Mouse (Mus musculus) adrenal gland, adult 2 months (tissue): ENCODE results near the gene Aip. TPM values are rescaled to one million over a fixed set of nuclear protein-coding genes. Genes with fewer than 3 reads are reported as not detected.

Source experiments
- DNase-seq: peaks from one replicate; pipeline ENCODE4 v3.0.0; 2021
- long read RNA-seq: library from polyadenylated mRNA; stranded (forward); transcript quantifications from one replicate; pipeline ENCODE4 v2.0.0, GENCODE M21; 2021
- polyA plus RNA-seq: library from polyadenylated mRNA; depleted of rRNA; stranded (reverse); fragments of >200 nt; gene quantifications from 2 replicates; pipeline ENCODE4 v1.2.3, GENCODE M21; 2012; rRNA removed
- total RNA-seq, 2 experiments: library from RNA; stranded (reverse); gene quantifications; 2 replicates each; pipeline ENCODE4 v1.2.3; 2021

The Aip gene
- total RNA-seq (100 to 1,000 TPM; 102 to 134 TPM), polyA plus RNA-seq (89.5 and 99.3 TPM in 2 replicates)
- long read RNA-seq, transcript Aip-202 (7 exons, 1,378 nt) = minor isoform, 6 of 114 reads
- long read RNA-seq, transcript Aip-201 (6 exons, 1,261 nt) = major isoform, 99 of 114 reads
- long read RNA-seq, partial matches to known transcripts = 7 of 114 reads
- long read RNA-seq, other reads (novel, unspliced or antisense) = 2 of 114 reads

DNA sequence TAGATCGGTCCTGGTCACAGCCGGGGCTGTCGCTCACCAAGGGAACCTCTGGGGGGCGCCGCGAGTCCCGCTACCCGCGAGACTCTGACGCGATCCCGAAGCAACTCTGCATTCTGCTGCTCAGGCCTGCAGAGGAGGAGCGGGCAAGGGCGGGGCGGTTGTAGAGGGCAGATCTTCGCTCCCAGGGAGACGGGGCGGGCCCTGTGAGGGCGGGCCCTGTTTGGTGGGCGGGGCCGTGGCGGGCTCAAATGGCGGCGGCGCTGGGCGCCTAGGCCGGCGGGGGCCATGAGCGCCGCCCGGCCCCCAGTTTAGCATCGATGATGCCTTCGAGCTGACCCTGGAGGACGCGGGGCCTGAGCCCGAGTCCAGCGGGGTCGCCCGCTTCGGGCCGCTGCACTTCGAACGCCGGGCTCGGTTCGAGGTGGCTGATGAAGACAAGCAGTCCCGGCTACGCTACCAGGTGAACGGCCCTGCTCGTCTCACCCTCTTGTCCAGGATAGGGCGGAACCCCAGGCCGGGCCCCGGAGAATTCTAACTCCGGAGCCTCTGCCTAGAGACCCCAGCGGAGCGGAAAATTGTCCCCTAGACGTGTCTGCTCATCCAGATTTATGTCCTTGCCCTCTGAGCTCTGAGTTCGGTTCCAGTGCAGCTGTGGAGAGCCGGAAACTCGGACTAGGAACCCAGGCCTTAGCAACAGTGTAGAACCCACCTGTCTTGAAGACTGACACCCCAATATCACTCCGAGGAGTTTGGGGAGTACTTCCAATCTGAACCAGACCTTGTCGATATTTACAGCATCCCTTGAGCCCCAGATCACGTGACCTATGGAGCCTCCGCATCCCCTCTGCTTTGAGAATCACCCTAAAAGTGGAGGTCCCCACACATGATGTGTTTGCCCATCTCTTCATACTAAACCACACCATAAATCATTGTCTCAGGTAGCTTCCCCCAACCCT, at the start of gene Aip:
TSS of gene Aip (minus strand) at position 118 of the 956 bp plus-strand sequence.
- peak; percentile 99 for DNase-seq

DNA sequence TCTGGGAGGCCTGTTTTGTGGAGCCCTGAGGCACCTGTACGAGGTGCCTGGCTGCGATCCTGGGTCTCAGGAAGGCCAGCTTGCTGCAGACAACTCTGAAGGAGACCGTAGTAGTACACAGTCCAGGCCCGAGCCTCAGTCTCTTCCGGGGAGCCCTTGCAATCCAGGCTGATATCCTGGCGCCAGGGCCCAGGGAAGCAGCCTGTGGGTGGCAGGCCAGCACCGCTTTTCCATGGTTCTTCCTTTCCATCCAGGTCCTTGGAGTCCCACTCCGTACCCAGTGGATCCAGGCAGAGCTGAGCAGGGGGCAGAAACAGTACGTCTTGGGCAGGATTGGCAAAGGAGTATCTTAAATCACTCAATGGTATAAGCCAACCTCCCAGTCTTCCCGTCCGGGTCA, 47.3 kb upstream of the Aip start:
- peak; percentile 12 for DNase-seq

DNA sequence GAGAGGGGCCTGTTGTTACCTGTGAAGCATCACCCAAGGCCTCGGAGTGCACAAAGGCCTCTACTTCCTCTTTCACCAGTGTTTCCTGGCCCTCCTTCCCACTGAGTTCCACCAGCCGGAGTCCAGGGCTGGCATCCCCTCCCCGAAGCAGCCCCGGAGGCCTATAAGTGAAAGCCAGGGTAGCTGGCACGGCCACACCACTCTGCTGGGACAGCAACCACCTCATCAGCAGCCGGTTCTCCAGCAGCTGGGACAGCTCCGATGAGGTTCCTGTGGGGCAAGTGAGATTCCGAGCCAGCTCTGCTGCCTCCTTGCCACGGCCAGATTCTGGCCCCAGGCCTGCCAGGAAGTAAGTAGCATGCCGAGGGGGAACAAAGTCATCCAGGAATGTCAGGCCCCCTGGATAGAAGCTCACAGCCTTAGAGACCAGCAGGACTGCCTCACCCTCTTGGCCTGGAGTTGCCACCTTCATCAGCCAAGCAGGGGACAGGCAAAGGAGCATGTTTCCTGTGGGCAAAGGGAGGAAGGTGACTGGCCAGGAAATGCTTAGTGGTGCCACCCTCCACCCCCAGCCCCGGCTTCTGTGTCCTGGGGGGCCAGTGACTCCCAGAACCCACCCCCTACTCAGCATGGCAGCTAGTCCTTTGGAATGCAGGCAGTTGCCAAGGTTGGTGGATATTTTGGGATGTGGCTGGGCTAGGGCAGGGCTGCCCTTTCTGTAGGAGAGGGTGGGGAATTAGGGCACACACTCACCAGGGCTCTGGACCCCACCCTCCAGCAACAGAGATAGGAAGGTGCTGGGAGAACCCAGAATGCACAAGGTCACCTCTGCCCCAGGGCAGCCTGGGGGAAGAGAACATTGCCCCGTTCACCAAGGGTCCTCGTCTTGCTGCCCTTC, 46.0 kb upstream of the Aip start:
- peak; percentile 18 for DNase-seq

DNA sequence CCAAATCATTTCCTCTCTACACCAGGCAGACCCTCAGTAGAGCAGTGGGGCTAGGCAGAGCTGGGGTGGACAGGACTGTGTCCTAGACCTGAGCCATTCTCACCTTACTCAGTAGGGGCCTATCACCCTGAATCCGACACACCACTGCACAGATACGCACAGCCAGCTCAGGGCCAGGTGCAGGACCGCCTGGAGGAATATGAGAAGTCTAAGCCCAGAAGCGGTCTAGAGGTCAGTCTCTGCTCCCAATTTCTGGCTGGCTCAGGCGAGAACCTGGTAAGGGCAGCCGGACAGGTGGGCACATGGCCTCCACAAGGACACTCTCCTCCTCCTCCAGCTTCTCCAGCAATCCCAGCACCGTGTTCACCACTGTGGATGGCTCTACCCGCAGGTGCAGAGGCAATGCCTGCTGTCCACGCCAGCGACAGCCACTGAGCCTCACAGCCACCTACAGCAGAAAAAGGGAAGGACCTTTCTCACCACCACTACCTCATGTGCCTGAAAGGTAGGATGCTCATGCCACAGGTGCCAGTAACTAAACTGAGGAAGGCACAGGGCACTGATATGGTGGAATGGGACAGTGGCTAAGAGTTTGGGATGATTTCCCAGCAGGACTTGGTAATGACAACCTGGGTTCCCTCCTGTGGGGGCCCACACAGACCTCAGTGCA, 45.2 kb upstream of the Aip start:
- DNase-seq = no peak

DNA sequence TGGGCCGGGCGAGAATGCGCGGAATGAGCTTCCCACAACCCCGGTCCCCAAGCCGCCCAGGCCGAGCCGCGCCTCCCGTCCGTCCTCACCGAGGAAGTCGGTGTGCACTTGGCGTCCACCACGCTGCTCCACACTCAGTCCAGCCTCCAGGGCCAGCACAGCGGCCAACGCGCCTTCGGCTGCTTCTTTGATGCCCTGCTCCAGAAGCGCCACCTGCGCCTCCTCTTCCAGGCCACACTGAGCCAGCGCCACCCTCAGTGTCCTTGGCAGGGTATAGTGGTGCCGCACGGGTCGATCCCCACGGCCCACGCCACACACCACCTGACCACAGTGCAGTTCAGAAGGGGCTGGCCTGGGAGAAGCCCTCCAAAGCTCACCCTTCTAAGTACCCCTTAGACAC, 44.2 kb upstream of the Aip start:
- no peak for DNase-seq

DNA sequence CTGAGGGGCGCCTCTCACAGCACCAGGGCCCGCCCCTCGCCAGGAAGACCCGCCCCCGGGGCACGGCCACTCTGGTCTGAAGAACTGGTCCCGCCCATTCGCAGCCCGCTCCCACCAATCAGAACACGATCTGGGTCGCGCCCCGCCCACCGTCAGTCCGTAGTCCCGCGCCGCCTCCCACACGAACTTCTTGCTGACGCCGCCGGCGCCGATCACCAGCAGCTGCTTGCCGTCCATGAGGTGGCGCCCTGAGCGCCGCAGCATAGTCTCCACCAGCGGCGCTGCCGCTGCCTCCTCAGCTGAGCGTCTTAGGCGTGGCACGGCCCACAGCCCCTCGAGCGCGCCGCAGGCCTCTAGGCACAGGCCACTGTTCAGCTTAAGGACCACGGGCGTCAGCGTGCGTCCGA, 43.7 kb upstream of the Aip start:
- peak; percentile 99 for DNase-seq

DNA sequence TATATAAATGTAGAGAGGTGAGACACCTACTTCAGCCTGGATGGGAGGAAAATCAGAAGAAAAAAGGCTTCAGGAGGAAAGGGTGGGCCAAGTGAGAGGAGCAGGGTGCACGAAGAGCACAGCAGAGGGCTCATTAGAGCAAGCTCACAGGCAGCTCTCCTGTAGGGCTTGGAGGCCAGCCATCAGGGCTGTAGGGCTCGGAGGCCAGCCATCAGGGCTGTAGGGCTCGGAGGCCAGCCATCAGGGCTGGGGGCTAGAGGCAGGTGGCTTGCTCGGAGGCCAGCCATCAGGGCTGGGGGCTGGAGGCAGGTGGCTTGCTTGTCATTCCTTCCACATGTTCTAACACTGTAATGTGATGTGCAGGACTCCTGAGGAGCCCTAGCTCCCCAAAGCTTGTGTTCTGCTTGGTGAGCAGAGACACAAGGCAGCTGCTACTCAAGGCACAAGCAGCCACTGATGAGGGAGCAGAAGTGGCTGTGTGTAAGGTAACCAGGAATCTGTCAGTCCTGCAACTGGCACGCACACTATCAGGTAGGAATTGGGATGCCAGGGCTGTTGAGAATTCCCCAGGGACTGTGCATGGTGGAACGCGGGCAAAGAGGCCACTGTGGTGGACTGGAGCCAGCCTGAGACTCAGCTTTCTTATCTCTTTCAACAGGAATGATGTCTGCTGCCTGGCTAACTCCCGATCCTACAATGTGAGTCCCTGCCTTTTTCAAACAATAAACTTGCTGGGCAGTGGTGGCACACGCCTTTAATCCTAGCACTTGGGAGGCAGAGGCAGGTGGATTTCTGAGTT, 41.2 kb upstream of the Aip start:
- peak; percentile 48 for DNase-seq

DNA sequence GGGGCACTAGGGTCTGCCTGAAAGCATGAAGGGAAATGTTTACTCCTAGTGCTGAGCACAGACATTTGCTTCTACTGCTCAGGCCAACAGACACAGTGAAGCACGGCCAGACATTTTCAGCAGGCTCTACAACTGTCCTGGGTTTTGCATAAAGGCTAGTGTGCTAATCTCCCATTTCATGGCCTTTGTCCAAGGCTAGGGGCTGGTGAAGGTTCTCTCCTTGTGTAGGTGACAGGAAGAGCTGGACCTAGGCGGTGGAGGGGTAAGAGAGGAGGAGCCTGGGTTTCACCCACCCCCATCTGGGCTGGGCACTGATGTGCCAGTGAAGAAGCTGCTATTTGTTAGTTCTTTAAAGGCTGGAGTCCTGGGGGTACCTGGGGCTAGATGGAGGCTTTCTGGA, 39.1 kb upstream of the Aip start:
- DNase-seq = peak; percentile 71

DNA sequence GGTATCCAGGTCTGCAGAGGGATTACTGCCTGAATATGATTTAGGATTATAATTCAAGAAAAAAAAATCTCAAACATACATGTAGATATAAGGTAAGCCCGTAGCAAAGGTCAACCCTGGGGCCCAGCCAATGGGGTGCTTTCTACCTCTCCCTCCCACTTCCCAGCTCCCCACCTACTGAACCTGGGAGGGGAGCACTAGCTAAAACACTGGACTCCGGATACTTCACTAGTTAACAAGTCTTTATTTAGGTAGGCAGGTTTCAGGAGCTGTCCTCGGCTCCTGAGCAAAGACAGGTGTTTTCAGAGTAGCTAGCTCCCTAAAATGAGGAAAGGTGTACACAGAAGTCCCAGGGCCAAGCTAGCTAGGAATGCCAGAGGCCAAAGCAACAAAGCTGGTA, 38.4 kb upstream of the Aip start:
- no peak for DNase-seq

DNA sequence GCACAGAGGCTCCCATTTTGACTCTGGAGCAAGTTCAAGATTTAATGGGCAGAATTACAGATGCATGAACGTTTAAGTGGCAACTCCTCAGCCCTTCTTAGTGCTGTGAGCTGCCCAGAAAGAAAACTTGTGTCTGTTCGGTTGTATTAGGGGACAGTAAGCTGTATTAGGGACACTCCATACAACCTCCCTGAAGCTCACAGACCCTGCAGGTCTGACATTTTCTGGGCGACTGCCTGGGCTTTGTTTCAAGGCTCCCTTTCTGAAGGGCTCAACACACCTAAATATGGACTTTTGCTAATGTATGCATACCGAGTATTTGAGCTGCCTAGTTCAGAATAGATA, 37.9 kb upstream of the Aip start:
- DNase-seq = no peak

DNA sequence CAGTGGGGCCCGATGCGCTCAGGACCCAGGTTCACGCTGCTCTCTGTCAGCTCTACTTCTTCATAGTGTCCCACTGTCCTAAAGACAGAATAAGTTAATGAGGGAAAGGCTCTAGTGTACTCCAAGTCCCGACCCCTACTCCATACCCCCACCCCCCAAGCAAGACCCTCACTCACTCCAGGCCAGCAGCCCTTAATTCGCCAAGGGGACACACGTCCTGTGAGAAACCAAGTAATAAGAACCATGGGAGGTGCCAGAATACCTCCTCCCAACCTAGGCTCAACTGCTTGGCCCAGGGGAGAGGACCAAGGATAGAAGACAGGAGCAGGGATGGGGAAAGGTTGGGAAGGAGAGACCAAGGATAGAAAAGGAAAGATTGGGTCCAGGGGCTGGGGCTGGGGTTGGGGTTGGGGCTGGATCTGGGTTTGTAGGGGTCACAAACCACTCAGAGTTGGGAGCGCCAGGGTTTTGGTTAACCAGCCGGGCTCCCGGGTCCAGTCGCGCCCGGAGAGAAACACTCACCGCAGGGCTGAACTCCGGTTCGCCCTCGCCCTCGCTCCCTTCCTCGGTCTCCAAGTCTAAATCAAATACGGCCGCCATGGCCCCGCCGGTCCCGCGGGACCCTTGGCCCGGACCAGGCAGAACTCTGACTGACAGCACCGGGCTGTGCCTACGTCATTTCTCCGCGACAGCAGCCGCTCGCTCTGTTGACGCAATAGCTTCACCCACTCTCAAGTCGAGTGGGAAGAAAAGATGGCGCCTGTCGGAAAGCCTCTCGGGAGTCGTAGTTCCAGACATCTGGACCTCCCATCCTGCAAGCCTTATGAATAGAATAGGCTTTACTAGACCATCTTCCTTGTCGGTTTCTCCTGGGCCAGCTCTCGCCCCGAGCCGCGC, 37.2 kb upstream of the Aip start, which contains the start of gene Rps6kb2:
TSS of gene Rps6kb2 (minus strand) at position 709 of the 897 bp plus-strand sequence.
- DNase-seq = peak; percentile 96

DNA sequence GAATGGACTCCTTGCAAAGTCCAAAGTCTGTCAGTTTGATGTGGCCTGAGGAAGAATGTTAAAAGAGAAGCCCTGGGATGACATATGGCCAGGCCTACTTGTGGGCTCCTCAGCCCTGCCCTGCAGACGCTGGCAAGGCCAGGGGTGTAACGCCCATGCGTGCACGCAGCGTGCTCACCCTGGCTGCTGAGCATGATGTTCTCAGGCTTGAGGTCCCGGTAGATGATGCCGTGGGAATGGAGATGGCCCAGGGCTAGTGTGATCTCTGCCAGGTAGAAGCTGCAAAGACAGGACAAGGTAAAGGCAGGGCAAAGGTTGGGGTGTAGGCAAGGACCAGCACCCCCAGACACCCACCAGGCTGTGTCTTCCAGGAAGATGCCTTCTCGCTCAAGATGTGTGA, 33.4 kb upstream of the Aip start:
- DNase-seq = no peak

DNA sequence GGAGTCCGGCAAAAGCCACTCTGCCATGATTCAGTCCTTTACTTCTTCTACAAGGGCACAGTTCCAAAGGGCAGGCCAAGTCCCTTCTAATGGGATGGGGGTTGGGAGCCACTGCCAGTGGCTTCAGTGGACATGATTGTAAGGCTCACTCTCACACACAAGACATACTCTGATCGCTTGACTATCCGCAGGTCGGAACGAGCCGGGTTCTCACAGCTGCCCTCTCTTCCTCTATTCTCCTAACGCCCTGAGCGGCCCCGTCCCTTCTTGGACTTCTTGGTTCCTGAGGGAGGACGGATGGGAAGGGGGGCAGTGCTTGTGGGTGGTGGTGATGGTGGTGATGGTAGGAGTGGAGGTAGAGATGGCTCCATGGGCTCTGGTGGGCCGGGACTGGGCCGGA, 31.1 kb upstream of the Aip start:
- no peak for DNase-seq

DNA sequence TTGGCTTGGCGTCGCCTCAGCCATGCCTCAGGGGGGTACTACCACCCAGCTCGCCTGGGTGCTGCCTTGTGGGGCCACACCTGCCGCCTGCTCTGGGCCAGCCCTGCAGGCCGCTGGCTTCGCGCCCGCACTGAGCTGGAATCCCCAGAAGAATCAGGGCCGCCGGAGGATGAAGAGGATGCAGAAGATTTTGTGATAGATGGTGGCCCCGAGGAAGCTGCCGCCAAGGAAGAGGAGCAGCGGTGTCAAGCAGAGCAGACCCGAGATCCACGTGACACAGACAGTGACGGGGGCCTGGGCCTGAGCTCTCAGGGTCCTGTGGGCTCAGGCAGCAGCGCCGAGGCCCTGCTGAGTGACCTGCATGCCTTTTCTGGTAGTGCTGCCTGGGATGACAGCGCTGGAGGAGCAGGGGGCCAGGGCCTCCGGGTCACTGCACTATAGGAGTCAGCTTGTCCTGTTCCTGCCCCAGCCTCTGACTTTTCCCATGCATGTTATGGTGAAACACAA, 30.5 kb upstream of the Aip start:
- DNase-seq = no peak

DNA sequence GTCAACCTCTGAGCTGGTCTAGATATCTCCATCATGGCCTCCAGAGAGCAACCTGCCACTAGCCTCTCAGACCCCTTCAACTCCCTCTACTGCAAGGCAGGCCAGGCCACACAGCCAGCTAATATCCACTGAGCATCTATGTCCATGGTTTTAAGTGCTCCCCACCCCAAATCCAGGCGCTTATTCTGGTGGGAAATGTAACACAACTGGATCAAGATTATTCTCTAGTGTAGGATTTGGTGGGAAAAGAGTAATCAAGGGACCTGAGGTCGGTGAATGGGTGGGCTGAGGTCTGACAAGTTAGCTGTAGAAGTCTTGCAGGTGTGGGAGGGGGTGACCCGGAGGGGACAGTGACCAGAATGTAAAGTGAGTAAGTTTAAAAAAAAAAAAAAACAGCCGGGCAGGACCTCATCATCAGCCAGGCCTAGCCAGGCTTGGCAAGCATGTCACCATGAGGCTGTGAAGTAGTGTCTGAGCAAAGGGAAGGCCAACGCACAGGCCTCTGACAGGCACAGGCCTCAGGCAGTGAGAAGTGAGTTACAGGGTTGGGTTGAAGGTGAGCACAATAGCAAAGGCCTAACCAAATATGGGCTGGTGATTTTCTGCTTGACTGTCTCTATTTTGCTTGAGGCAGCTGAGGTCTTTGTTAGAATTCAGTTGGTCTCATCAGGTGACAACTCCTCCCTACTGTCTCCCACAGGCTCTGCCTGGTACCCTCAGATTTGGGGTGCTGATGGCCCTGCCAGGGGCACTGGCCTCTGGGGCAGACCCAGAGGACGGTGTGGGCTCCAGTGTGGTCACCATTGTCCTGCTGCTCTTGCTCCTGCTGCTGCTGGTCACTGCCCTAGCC, 29.8 kb upstream of the Aip start:
- DNase-seq = no peak

DNA sequence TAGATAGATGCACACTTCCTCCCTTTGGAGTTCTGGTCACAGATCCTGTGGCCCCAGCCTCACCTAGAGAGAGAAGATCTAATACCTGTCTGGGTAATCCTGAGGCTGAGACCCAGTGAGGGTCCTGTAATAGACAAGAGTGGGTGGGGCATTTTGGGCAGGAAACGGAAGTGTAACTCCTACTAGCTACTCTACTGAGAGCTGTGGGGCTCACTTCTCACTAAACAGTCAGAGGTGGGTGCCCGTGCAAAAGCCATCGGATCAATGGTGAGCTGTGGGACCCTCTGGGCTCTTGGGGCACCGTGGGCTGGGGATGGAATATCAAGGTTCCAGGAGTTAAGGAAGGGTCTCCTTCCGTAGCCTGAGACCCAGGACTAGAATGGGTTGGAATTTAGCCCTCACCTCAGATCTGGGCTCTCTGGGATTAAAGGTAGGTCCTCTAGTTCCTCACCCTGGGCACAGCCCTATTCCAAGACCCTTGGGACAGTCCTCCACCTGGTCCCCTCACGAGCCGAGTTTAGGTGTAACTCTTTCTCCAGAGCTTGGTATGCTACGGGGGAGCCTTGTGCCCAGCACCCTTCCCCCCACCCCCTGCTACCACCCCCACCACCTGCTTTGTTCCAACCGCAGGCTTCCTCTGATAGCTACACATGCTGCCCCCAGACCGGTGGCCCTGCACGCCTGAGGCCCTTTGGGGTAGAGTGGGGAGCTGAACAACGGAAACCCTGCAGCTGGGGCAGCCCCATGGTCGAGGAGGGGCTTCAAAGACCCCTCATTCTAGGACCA, 29.0 kb upstream of the Aip start:
- DNase-seq = no peak

DNA sequence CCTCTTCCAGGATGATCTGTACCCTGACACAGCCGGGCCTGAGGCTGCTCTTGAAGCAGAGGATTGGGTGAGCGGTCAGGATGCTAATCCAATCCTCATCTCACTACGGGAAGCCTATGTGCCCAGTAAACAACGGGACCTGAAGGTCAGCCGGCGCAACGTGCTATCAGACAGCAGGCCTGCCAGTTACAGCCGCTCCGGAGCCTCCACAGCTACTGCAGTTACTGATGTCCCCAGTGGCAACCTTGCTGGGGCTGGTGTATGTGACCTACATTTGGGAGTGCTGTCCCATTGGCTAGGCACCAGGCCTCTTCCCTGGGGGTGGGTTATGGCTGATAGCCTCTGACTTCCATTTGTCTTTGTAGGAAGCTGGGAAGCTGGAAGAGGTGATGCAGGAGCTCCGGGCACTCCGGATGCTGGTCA, 27.6 kb upstream of the Aip start, which contains the start of gene Ptprcap:
TSS of gene Ptprcap (plus strand) at position 373 of the 423 bp plus-strand sequence.
- no peak for DNase-seq
